Mouse (Mus musculus) effector memory CD4-positive, alpha-beta T cell, adult 7 months (primary cell): Measurements from ENCODE around the gene Ilk. TPM values are rescaled to one million over a fixed set of nuclear protein-coding genes. Genes with fewer than 3 reads are reported as not detected.

Source experiments
- polyA plus RNA-seq: library from polyadenylated mRNA; unstranded; fragments of 100-300 nt; shearing (Covaris generic); gene quantifications from one replicate; pipeline ENCODE4 v1.2.1, GENCODE M21; 2017

The Ilk gene
- polyA plus RNA-seq, result 139 TPM

DNA sequence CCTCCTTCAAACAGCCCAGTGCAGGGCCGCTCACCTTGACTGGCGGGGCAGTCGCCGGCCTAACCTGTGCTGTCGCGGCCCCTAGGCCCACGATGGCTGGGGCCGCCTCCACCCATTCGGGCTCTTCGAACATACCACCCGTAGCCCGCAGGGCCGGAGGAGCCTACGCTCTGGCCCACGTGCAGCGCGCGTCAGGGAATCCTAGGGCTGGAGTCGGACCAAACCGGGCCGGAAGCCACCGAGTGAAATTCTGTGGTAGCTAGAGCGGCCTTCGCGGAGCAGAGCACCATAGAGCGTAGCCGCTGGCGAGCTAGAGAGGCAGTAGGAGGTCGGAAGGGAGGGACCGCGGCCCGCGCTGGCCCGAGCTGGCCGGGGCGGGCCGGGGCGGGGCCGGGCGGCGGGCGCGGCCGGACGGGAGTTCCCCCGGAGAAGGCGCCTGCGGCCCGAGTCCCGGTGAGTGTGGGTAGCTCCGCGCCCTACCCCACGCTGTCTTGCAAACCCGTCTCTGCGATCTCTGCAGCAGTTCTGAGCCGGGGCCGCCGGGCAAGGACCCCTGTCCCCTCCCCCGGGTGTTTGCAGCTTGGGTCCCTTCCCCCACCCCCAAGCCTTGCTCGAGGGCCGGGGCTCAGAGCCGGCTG, at the start of gene Ilk:
Gene Ilk (plus strand): TSS at position 329 of the 638 bp plus-strand sequence.

DNA sequence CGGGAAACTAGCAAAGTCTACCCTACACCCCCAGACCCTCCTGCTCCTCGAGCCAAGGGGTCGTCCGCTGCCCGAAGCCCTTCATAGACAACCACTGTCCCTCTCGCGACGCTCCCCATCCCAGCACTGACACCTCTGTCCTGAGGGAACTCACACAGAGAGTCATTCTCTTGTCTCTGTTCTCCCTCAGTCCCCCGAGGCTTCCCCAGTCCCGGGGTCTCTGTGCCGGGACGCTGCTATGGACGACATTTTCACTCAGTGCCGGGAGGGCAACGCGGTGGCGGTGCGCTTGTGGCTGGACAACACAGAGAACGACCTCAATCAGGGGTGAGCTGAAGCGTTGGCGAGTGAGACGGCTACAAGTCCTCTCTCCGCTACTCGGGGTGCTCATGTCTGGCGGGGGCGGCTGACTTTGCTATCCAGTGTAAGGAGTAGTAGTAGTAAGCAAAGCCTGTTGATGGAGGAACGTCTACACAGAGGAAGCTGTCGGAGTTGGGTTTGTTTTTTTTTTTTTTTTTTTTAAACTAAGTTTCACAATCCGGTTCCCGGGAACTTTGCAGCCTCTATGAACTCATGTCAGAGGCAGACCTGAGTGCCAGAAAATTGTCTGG, 624 bp downstream of the Ilk start, which contains the start of gene Rrp8:
Gene Rrp8 (minus strand): TSS at position 475 of the 611 bp plus-strand sequence.

DNA sequence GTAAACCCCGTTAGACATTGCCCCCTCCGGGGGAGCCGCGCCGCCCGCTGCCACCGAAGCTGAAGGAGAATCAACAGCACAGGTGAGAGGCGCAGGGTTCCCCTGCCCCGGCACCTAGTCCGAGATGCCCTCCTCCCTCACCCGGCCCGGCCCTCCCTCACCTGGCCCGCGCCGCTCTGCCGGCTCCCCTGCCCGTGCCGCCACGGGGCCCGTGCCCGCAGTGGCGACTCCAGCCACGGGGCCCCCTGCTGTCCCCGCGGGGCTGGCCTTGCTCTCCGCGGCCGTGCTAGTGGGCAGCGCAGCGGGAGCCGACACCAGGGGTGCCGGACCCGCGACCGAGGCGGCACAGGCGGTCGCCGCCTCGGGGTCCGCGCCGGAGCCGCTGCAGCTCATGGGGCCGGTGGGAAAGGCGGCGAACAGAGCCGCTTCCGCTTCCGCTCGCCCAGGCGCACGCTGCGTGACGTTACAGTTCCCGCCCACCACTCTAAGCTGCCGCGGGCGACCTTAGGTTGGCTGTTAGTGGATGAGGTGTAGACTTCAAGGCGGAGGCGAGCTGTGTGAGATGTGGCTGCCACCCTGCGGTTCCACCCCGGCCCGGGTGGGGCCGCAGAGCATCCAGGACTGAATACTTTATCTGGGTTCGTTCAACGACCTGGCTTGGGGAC, 7.7 kb downstream of the Ilk start, which contains the start of gene Taf10:
Gene Taf10 (minus strand): TSS at position 436 of the 665 bp plus-strand sequence.

DNA sequence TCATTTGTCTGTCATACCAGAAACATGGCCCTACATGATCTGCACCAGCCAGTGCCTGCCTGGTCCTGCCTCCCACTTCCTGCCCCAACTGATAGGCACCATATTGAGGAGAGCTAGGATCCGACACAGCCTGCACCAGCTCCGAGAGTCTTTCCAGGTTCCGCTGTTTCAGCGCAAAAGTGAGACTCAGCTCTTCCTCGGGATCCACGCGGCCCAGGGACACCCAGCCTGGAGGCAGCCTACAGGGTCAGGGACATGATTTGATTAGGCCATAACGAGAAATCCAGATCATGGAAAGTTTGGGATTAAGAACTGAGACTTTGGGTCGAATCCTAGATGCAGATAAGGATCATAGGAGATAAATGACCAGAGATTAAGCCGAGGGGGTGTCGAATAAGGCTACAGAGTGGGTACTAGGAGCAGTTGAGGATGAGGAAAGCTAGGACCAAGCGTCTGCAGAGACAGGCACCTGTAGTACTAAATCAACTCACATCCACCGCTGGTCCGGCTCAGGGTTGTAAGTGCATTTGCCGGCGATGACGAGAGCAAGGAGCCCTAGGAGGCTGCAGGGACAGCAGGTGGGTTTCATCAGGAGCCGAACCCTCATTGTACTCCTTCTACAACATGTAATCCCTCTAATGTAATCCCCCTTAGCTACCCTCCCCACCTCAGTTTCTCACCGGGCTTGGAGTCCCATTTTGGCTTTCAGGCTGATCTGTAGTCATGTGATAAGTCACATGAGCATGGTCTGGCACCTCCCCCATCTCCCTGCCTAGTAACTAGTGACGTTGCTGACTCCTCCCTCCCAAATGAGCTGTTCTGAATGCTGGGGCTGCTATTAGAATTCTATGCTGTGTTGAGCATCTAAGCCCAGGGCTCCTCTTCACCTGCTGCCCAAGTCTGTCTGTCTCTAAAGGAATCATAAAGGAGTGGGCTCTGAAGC, 15.4 kb downstream of the Ilk start, which contains the start of gene Tpp1:
Gene Tpp1 (minus strand): TSS at position 745 of the 943 bp plus-strand sequence.

DNA sequence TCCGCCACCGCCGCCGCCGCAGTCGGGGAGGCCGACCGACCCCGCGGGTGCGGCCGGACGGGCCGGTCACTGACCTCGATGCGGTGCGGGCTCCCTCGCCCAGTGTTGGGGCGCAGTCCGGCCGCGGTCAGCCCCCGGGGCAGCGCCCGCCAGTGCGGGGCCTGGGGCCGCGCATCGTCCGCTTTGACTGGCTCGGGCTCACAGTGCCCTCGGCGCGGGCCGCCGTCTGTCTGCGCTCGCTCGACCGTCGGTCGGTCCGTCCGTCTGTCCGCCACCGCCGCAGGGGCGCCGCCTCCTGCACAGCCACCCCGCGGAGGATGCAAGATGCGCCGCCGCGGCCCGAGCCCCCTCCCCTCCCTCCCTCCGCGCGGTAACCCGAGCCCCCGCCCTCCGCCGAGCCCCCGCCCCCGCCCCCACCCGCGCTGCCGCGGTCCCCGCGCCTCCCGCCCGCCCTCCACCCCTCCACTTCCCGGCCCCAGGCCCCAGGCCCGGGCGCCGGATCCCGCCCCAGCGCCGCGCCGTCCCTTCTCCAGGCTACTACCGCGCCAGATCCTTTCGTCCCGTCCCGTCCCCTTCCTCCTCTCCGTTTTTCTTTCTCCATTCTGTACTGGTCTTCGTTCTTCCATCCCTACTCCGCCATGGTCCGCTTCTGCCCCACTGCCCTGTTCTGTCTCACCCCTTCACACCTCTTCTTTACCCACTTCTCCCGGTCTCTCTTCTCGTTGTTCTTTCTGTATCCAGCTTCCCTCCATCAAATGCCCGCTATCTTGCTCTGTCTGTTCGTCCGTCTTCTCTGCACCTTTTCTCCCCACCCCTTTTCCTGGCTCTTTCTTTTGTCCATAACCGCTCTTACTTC, 51.1 kb downstream of the Ilk start, which contains the start of gene Dchs1:
Gene Dchs1 (minus strand): TSS at position 370 of the 856 bp plus-strand sequence.

Other genes with a start within 250 kb of the Ilk start
- gene Smpd1, start 182.2 kb upstream of the Ilk start, polyA plus RNA-seq, result 18.3 TPM
- 8.5 TPM for gene Apbb1, start 154.9 kb upstream of the Ilk start, polyA plus RNA-seq
- not detected for gene Hpx, start 136.5 kb upstream of the Ilk start, polyA plus RNA-seq
- gene Trim3, start 103.0 kb upstream of the Ilk start, polyA plus RNA-seq, result 4.5 TPM
- 97.1 TPM for gene Timm10b, start 96.5 kb upstream of the Ilk start, polyA plus RNA-seq
- 14.5 TPM for gene Arfip2, start 96.2 kb upstream of the Ilk start, polyA plus RNA-seq
- gene Gm45799, start 96.0 kb upstream of the Ilk start, polyA plus RNA-seq, result 10.6 TPM
- 3.6 TPM for gene Dnhd1, start 85.8 kb upstream of the Ilk start, polyA plus RNA-seq
- 15.7 TPM for gene Rrp8, start 793 bp downstream of the Ilk start, polyA plus RNA-seq
- 283 TPM for gene Taf10, start 7.8 kb downstream of the Ilk start, polyA plus RNA-seq
- 65.4 TPM for gene Tpp1, start 15.6 kb downstream of the Ilk start, polyA plus RNA-seq
- not detected for gene Dchs1, start 51.1 kb downstream of the Ilk start, polyA plus RNA-seq
- 83.1 TPM for gene Mrpl17, start 74.5 kb downstream of the Ilk start, polyA plus RNA-seq
- 96.0 TPM for gene Gm4070, start 217.4 kb downstream of the Ilk start, polyA plus RNA-seq